Mouse (Mus musculus) cerebellum, adult 18-20 months (tissue): ENCODE data around the gene Resp18.

ENCODE experiments used
- DNase-seq, 2 experiments: peaks; one replicate each; pipeline ENCODE4 v3.0.0; 2021

Resp18 gene

GRCm38 (mm10) chr1:75278228-75278627, at the start of gene Resp18:
TSS of gene Resp18 (minus strand) at chr1:75278415.
- DNase-seq = peak; percentile 48 to 49

- no peak for DNase-seq
These were observed 49.2 kb upstream of the Resp18 start for GRCm38 (mm10) chr1:75327461-75327860.

- DNase-seq = no peak
These were observed 41.0 kb upstream of the Resp18 start for GRCm38 (mm10) chr1:75319166-75319565.

GRCm38 (mm10) chr1:75318736-75319135, 40.5 kb upstream of the Resp18 start:
- DNase-seq = no peak

- DNase-seq = peak in 1 of 2 experiments; percentile 25
These were observed 40.1 kb upstream of the Resp18 start for GRCm38 (mm10) chr1:75318301-75318700.

GRCm38 (mm10) chr1:75317241-75318201, 39.3 kb upstream of the Resp18 start, which contains the start of gene Dnpep:
TSS of gene Dnpep (minus strand) at chr1:75317990.
- DNase-seq = peak; percentile 100

- peak; percentile 86 to 87 for DNase-seq
These were observed 38.6 kb upstream of the Resp18 start for GRCm38 (mm10) chr1:75316861-75317240.

- DNase-seq = peak; percentile 19 to 46
These were observed 37.5 kb upstream of the Resp18 start for GRCm38 (mm10) chr1:75315456-75316365.

- peak in 1 of 2 experiments; percentile 17 for DNase-seq
These were observed 36.8 kb upstream of the Resp18 start for GRCm38 (mm10) chr1:75315011-75315410.

GRCm38 (mm10) chr1:75311694-75312093, 33.5 kb upstream of the Resp18 start:
- DNase-seq = no peak

- no peak for DNase-seq
These were observed 26.4 kb upstream of the Resp18 start for GRCm38 (mm10) chr1:75304662-75305061.

GRCm38 (mm10) chr1:75294294-75294693, 16.1 kb upstream of the Resp18 start:
- DNase-seq = no peak

GRCm38 (mm10) chr1:75293331-75293701, 15.1 kb upstream of the Resp18 start:
- DNase-seq = no peak

GRCm38 (mm10) chr1:75292476-75293330, 14.5 kb upstream of the Resp18 start:
- no peak for DNase-seq

- no peak for DNase-seq
These were observed 13.1 kb upstream of the Resp18 start for GRCm38 (mm10) chr1:75291321-75291720.

- DNase-seq = peak; percentile 66 to 79
These were observed 12.4 kb upstream of the Resp18 start for GRCm38 (mm10) chr1:75290582-75290981.

- no peak for DNase-seq
These were observed 11.7 kb upstream of the Resp18 start for GRCm38 (mm10) chr1:75289888-75290431.

- DNase-seq = no peak
These were observed 11.2 kb upstream of the Resp18 start for GRCm38 (mm10) chr1:75289376-75289775.

GRCm38 (mm10) chr1:75284911-75285310, 6.7 kb upstream of the Resp18 start:
- no peak for DNase-seq

GRCm38 (mm10) chr1:75283017-75283416, 4.8 kb upstream of the Resp18 start:
- DNase-seq = no peak

- DNase-seq = peak; percentile 52 to 53
These were observed 723 bp downstream of the Resp18 start for GRCm38 (mm10) chr1:75277195-75278188.
